In genomic region chr8:110987805-110988744, GRCm38 (mm10) we compare ENCODE assay signal across 18 mouse cellular contexts. TPM values are rescaled to one million over a fixed set of nuclear protein-coding genes. Genes with fewer than 3 reads are reported as not detected.
DNase-seq lines count a peak whose midpoint lies in the region; ATAC-seq lines count a peak whose summit lies in the region.
"Had no signal": no experiment of that assay in that cellular context is flagged by ENCODE, and none has a peak within 500 bp of the region (broad histone marks: within the 10 kb centered on the region; RNA-seq: fewer than 3 reads in every experiment).

No protein-coding gene starts in this region.

- no peaks in the 10 kb centered on the region for H3K27me3 ChIP-seq in heart, embryonic 12.5 days (replicated peaks)
- H3K27me3 ChIP-seq in kidney, embryonic 14.5 days (ENCODE audit: control insufficient read depth, insufficient read depth, low read length) = no peaks in the 10 kb centered on the region
- no peaks in the 10 kb centered on the region for H3K27me3 ChIP-seq in embryonic facial prominence, embryonic 10.5 days (replicated peaks; ENCODE audit: low read depth, poor library complexity, severe bottlenecking)
- H3K27me3 ChIP-seq: Patski had no signal

- ATAC-seq in megakaryocyte-erythroid progenitor cell, adult 5-6 weeks (replicated peaks; ENCODE audit: low FRiP score, low TSS enrichment, poor library complexity, severe bottlenecking) = peak; percentile 97
- ATAC-seq in heart, embryonic 12.5 days (ENCODE audit: insufficient number of reproducible peaks, low FRiP score) = no peak
- no peak for ATAC-seq in kidney, embryonic 14.5 days (ENCODE audit: low FRiP score, low TSS enrichment)
- ATAC-seq: Patski had no signal

- no peak overlapping the region for H3K9ac ChIP-seq in heart, embryonic 12.5 days
- H3K9ac ChIP-seq in kidney, embryonic 14.5 days (ENCODE audit: low read depth, low read length) = no peak overlapping the region

- no peaks in the 10 kb centered on the region for H3K9me3 ChIP-seq in heart, embryonic 12.5 days (replicated peaks)
- no peaks in the 10 kb centered on the region for H3K9me3 ChIP-seq in kidney, embryonic 14.5 days (ENCODE audit: control insufficient read depth, low read length)
- no peaks in the 10 kb centered on the region for H3K9me3 ChIP-seq in embryonic facial prominence, embryonic 10.5 days
- H3K9me3 ChIP-seq: forebrain, embryonic 10.5 days; hindbrain, embryonic 10.5 days; midbrain, embryonic 10.5 days had no signal

- intact Hi-C loops in left cerebral cortex, postnatal 4 days (cut with DNase I) = loop anchor here (10.0 kb wide), 1 partner anchor 133 kb away; no protein-coding TSS in a partner anchor

- peaks cover 89% of the 10 kb centered on the region for H3K36me3 ChIP-seq in heart, embryonic 12.5 days
- H3K36me3 ChIP-seq in kidney, embryonic 14.5 days (ENCODE audit: control insufficient read depth, insufficient read depth, low read length) = peaks cover 90% of the 10 kb centered on the region
- peaks cover 96% of the 10 kb centered on the region for H3K36me3 ChIP-seq in embryonic facial prominence, embryonic 10.5 days (replicated peaks)

- no peaks in the 10 kb centered on the region for H3K4me1 ChIP-seq in heart, embryonic 12.5 days (replicated peaks)
- no peaks in the 10 kb centered on the region for H3K4me1 ChIP-seq in kidney, embryonic 14.5 days (ENCODE audit: control insufficient read depth, insufficient read depth, low read length)
- no peaks in the 10 kb centered on the region for H3K4me1 ChIP-seq in embryonic facial prominence, embryonic 10.5 days
- H3K4me1 ChIP-seq: forebrain, embryonic 10.5 days; hindbrain, embryonic 10.5 days; midbrain, embryonic 10.5 days had no signal

- no peak overlapping the region for H3K4me2 ChIP-seq in heart, embryonic 12.5 days
- no peak overlapping the region for H3K4me2 ChIP-seq in kidney, embryonic 14.5 days (replicated peaks; ENCODE audit: low read depth, low read length)

- no peak overlapping the region for H3K4me3 ChIP-seq in heart, embryonic 12.5 days
- no peak overlapping the region for H3K4me3 ChIP-seq in kidney, embryonic 14.5 days (ENCODE audit: low read length)
- no peak overlapping the region for H3K4me3 ChIP-seq in embryonic facial prominence, embryonic 10.5 days
- H3K4me3 ChIP-seq: forebrain, embryonic 10.5 days; hindbrain, embryonic 10.5 days; midbrain, embryonic 10.5 days; myocyte had no signal

- no peak overlapping the region for H3K27ac ChIP-seq in heart, embryonic 12.5 days (ENCODE audit: poor library complexity, severe bottlenecking)
- no peak overlapping the region for H3K27ac ChIP-seq in kidney, embryonic 14.5 days (ENCODE audit: low read depth, low read length)
- H3K27ac ChIP-seq in embryonic facial prominence, embryonic 10.5 days (replicated peaks) = no peak overlapping the region
- H3K27ac ChIP-seq: forebrain, embryonic 10.5 days; hindbrain, embryonic 10.5 days; midbrain, embryonic 10.5 days had no signal

- 71% methylated on average over 8 of the region's 8 CpGs for WGBS in heart, embryonic 12.5 days
- 86% methylated on average over 8 of the region's 8 CpGs for WGBS in kidney, embryonic 14.5 days
- WGBS in embryonic facial prominence, embryonic 10.5 days = 87% methylated on average over 8 of the region's 8 CpGs

- DNase-seq in 416B (ENCODE audit: low read depth) = peak; percentile 98
- peak; percentile 72 for DNase-seq in c-Kit-positive CD71-negative TER-119-negative erythroid progenitor cells, embryonic 14.5 days (ENCODE audit: low read depth)
- peak; percentile 63 for DNase-seq in liver
- no peak for DNase-seq in embryonic facial prominence, embryonic 10.5 days (ENCODE audit: low spot score)
- no peak for DNase-seq in left cerebral cortex, postnatal 4 days
- DNase-seq: adrenal gland, postnatal 14 days; B cell, adult 2 months; cerebellum, adult 18-20 months; kidney, adult 18-20 months; lung, adult 18-20 months had no signal

RNA-seq across cellular contexts. Expression of gene Ddx19a, which starts 9.5 kb away (rescaled TPM):
- 81.6 and 89.6 TPM in 2 replicates for total RNA-seq in megakaryocyte-erythroid progenitor cell, adult 5-6 weeks (2014; fragmentation: Nextera tagmentation)
- total RNA-seq in megakaryocyte-erythroid progenitor cell, adult 5-6 weeks (2017) = 55.9 and 74.1 TPM in 2 replicates
- polyA plus RNA-seq in heart, embryonic 12.5 days (2016; fragmentation: Nextera tagmentation; extraction: Ambion mirVana) = 14.9 and 16.3 TPM in 2 replicates
- 12.8 and 20.1 TPM in 2 replicates for polyA plus RNA-seq in kidney, embryonic 14.5 days (2014; fragmentation: Nextera tagmentation; extraction: Ambion mirVana)
- polyA plus RNA-seq in embryonic facial prominence, embryonic 10.5 days (2016; fragmentation: Nextera tagmentation; extraction: Ambion mirVana) = 23.7 and 26.3 TPM in 2 replicates
- total RNA-seq in left cerebral cortex, postnatal 4 days (2021) = 10 to 100 TPM; 43.2 to 44.0 TPM

RNA-seq across cellular contexts. Expression of gene Ddx19b, which starts 43.5 kb away (rescaled TPM):
- total RNA-seq in megakaryocyte-erythroid progenitor cell, adult 5-6 weeks (2014; fragmentation: Nextera tagmentation) = 7.0 and 8.3 TPM in 2 replicates
- 10.9 and 15.5 TPM in 2 replicates for total RNA-seq in megakaryocyte-erythroid progenitor cell, adult 5-6 weeks (2017)
- 5.4 and 5.7 TPM in 2 replicates for polyA plus RNA-seq in heart, embryonic 12.5 days (2016; fragmentation: Nextera tagmentation; extraction: Ambion mirVana)
- polyA plus RNA-seq in kidney, embryonic 14.5 days (2014; fragmentation: Nextera tagmentation; extraction: Ambion mirVana) = 2.3 and 6.7 TPM in 2 replicates
- polyA plus RNA-seq in embryonic facial prominence, embryonic 10.5 days (2016; fragmentation: Nextera tagmentation; extraction: Ambion mirVana) = 7.7 and 8.9 TPM in 2 replicates
- total RNA-seq in left cerebral cortex, postnatal 4 days (2021) = 10 to 100 TPM; 21.3 to 21.6 TPM

RNA-seq across cellular contexts. Expression of gene Aars, which starts 44.9 kb away (rescaled TPM):
- total RNA-seq in megakaryocyte-erythroid progenitor cell, adult 5-6 weeks (2014; fragmentation: Nextera tagmentation) = 49.3 and 51.4 TPM in 2 replicates
- total RNA-seq in megakaryocyte-erythroid progenitor cell, adult 5-6 weeks (2017) = 55.4 and 73.2 TPM in 2 replicates
- 49.3 and 52.3 TPM in 2 replicates for polyA plus RNA-seq in heart, embryonic 12.5 days (2016; fragmentation: Nextera tagmentation; extraction: Ambion mirVana)
- polyA plus RNA-seq in kidney, embryonic 14.5 days (2014; fragmentation: Nextera tagmentation; extraction: Ambion mirVana) = 37.9 and 59.7 TPM in 2 replicates
- 71.3 and 78.1 TPM in 2 replicates for polyA plus RNA-seq in embryonic facial prominence, embryonic 10.5 days (2016; fragmentation: Nextera tagmentation; extraction: Ambion mirVana)
- total RNA-seq in left cerebral cortex, postnatal 4 days (2021) = 100 to 1,000 TPM in 1 of 2 experiments, 10 to 100 TPM in 1; 98.4 to 108 TPM

Comparison
In these comparisons a context has a peak if more than half of its experiments do, and no peak if none do; other contexts are left out.
1. DNase-seq: peak in 416B (single experiment), c-Kit-positive CD71-negative TER-119-negative erythroid progenitor cells, embryonic 14.5 days (single experiment) and liver (single experiment); none in embryonic facial prominence, embryonic 10.5 days (single experiment) and left cerebral cortex, postnatal 4 days (single experiment).